ENCODE assay signal across 8 mouse cellular contexts in the genomic region with DNA sequence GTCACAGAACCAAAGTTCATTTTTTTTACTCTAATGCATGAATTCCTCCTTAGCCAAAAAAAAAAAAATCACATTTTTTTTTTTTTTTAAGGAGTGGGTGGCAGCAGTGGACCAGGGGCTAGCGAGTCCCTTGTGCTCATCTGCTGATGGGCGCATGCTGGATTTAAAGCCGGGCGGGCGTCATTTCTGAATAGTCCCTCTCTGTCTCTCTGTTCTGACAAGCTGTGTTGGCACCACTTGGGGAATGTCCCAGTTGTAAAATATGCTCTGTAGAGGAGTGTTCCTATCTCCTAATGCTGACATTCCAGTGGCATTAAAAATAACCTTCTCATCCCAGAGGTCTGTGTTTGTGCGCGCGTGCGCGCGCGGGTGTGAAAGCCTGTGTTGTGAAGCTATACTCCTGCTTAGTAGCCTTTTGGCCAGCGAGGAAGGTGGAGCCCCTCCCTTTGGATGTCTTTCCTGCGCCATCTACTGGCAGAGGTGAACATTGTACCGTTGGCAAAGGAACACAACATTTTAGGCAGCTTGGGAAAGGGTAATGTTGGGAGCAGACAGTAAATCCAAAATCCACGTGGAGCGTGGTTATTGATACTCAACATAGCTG. TPM values are rescaled to one million over a fixed set of nuclear protein-coding genes. Genes with fewer than 3 reads are reported as not detected.
A peak's percentile ranks its signal among the peaks of the same experiment; 100 is the strongest.
DNase-seq lines count a peak whose midpoint lies in the region; ATAC-seq and TF ChIP-seq lines count a peak whose summit lies in the region.

No protein-coding gene starts in this region.

- no peak for TF ChIP-seq EP300 in lung, postnatal 0 days (IDR thresholded peaks at IDR 0.05)

- H3K9ac ChIP-seq in hindbrain, embryonic 12.5 days: 0 out of 2 replicates have a peak overlapping the region, but pooled peaks have one; percentile 27
- H3K9ac ChIP-seq in lung, postnatal 0 days (replicated peaks; ENCODE audit: low read depth): no peak overlapping the region

- peaks cover 7% of the 10 kb centered on the region; the same call in 1 of the 2 replicates for H3K27me3 ChIP-seq in hindbrain, embryonic 12.5 days
- H3K27me3 ChIP-seq in lung, postnatal 0 days (replicated peaks; ENCODE audit: insufficient read depth, low read length): no peaks in the 10 kb centered on the region

- no peaks in the 10 kb centered on the region for H3K4me1 ChIP-seq in hindbrain, embryonic 12.5 days
- H3K4me1 ChIP-seq in lung, postnatal 0 days (ENCODE audit: insufficient read depth, low read depth, low read length): no peaks in the 10 kb centered on the region

- H3K4me2 ChIP-seq in hindbrain, embryonic 12.5 days (replicated peaks): peak overlapping the region; percentile 38; the same call in 1 of the 2 replicates
- peak overlapping the region; percentile 25; the same call in 1 of the 2 replicates for H3K4me2 ChIP-seq in lung, postnatal 0 days (replicated peaks; ENCODE audit: low read depth, low read length)

- no peak overlapping the region for H3K4me3 ChIP-seq in hindbrain, embryonic 12.5 days
- no peak overlapping the region for H3K4me3 ChIP-seq in lung, postnatal 0 days (ENCODE audit: low read depth, low read length)

- H3K27ac ChIP-seq in hindbrain, embryonic 12.5 days: no peak overlapping the region
- no peak overlapping the region for H3K27ac ChIP-seq in lung, postnatal 0 days (ENCODE audit: low read length)

- no peaks in the 10 kb centered on the region for H3K9me3 ChIP-seq in hindbrain, embryonic 12.5 days (replicated peaks)
- no peaks in the 10 kb centered on the region for H3K9me3 ChIP-seq in lung, postnatal 0 days (ENCODE audit: low read length)

- no peaks in the 10 kb centered on the region for H3K36me3 ChIP-seq in hindbrain, embryonic 12.5 days
- no peaks in the 10 kb centered on the region for H3K36me3 ChIP-seq in lung, postnatal 0 days (ENCODE audit: insufficient read depth, low read length)

- peak; percentile 89 for TF ChIP-seq CTCF in lung, postnatal 0 days (IDR thresholded peaks at IDR 0.05)

- DNase-seq in MN1 (ENCODE audit: low spot score): peak; percentile 75
- peak; percentile 56 for DNase-seq in cerebellum, adult 8-10 months
- DNase-seq in layer of hippocampus, postnatal 10 days (ENCODE audit: low spot score in 2 of 2): peak; percentile 76 to 81
- peak; percentile 77 for DNase-seq in lung, postnatal 0 days (ENCODE audit: low spot score)
- DNase-seq in retina, adult 2 months (ENCODE audit: low read depth, low spot score): peak; percentile 40
- peak; percentile 33 to 35 for DNase-seq in thymus, postnatal 36 days

- ATAC-seq in frontal cortex, adult (ENCODE audit: low TSS enrichment): peak; percentile 97
- ATAC-seq in hindbrain, embryonic 12.5 days (ENCODE audit: low FRiP score): no peak
- ATAC-seq in lung, postnatal 0 days: peak; percentile 41

- WGBS in hindbrain, embryonic 12.5 days: 29% methylated on average over 17 of the region's 17 CpGs
- 24% methylated on average over 17 of the region's 17 CpGs for WGBS in lung, postnatal 0 days

RNA-seq across cellular contexts. Expression of a gene that starts 14.4 kb away (rescaled TPM):
- polyA plus RNA-seq in hindbrain, embryonic 12.5 days (2016; fragmentation: Nextera tagmentation; extraction: Ambion mirVana): 56.0 and 57.1 TPM in 2 replicates
- 10 to 100 TPM; 47.7 to 51.1 TPM for total RNA-seq in layer of hippocampus, postnatal 10 days (2021)
- polyA plus RNA-seq in lung, postnatal 0 days (2015; fragmentation: Nextera tagmentation; extraction: Ambion mirVana): 53.2 and 54.4 TPM in 2 replicates

RNA-seq across cellular contexts. Expression of a gene that starts 52.8 kb away (rescaled TPM):
- polyA plus RNA-seq in hindbrain, embryonic 12.5 days (2016; fragmentation: Nextera tagmentation; extraction: Ambion mirVana): 1.3 and 1.6 TPM in 2 replicates
- 1 to 10 TPM; 2.2 to 3.3 TPM for total RNA-seq in layer of hippocampus, postnatal 10 days (2021)
- 2.6 and 2.9 TPM in 2 replicates for polyA plus RNA-seq in lung, postnatal 0 days (2015; fragmentation: Nextera tagmentation; extraction: Ambion mirVana)
